Mouse (Mus musculus): ENCODE measurements around the gene AC124108.1. TPM values are rescaled to one million over a fixed set of nuclear protein-coding genes. Genes with fewer than 3 reads are reported as not detected.
"Not testable (repeated sequence)": the region's sequence is repeated elsewhere in the genome, so short reads cannot be mapped to it uniquely, and the experiment has no call there.

The AC124108.1 gene
- polyA plus RNA-seq, 1 experiment from 2014 or later: 0.45 TPM

DNA sequence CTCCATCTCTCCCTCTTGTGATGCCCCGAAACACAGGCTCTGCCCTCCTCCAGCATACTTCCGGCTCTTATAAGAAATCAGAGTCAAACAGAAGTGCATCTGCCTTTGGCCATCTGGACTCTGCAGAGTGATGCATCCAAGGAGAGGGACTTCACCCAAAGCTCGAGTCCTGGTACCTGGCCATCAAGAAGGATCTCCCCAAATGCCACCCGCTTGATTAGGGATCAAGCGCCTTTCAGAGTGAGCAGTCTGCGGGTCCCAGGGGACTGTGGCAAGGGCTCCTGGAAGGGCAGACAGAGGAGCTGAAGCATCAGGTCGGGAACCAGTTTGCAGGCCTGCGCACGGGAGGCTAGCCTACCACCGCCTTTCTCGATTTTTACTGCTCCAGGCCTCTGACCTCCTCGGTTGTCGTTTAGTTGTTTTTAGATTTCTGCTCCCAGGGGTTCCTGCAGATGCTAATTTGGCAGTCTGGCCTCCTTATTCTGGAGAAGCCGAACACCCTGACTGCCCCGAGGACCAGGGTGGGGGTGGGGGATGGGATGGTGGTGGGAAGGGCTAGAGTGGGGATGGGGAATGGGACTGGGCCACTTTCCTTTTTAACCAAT lies 38.1 kb upstream of the AC124108.1 start:
- Histone ChIP-seq H3K9me3 (no peaks in the 10 kb centered on the region), H3K9ac (replicated peaks) (no peak overlapping the region), H3K4me3 (replicated peaks) (no peak overlapping the region), H3K4me1 (replicated peaks) (peaks cover 12% of the 10 kb centered on the region), H3K27ac (no peak overlapping the region), H3K36me3 (no peaks in the 10 kb centered on the region), H3K27me3 (peaks cover 18% of the 10 kb centered on the region), H3K4me2 (no peak overlapping the region)
- 34% methylated on average over 15 of the region's 15 CpGs for WGBS
- no peak for ATAC-seq (ENCODE audit: insufficient number of reproducible peaks, insufficient read depth, low FRiP score, low TSS enrichment, low read depth)

DNA sequence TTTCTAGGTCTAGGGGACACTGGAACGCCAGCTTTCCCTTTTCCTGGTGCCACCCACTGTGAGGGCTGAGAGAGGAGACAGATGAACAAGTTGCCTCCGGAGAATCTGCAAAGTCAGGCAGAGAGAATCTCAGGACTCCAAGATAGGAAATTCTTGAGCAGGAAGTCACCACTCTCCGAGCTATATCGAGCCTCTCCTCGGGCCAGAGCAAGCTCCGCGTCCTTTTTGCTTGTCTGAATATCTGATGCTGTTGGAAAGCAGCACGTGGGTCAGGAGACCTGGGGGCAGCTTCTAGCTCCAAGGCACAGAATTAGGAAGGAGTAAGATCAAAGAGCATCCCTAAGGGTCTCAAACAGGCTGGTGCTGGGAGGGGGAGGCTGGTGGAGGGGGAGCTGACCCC lies 37.6 kb upstream of the AC124108.1 start:
- Histone ChIP-seq H3K9ac (replicated peaks) (no peak overlapping the region), H3K9me3 (no peaks in the 10 kb centered on the region), H3K36me3 (no peaks in the 10 kb centered on the region), H3K4me1 (replicated peaks) (peaks cover 15% of the 10 kb centered on the region), H3K27ac (no peak overlapping the region), H3K27me3 (peaks cover 23% of the 10 kb centered on the region), H3K4me2 (no peak overlapping the region), H3K4me3 (replicated peaks) (no peak overlapping the region)
- WGBS: 16% methylated on average over 8 of the region's 8 CpGs
- ATAC-seq (ENCODE audit: insufficient number of reproducible peaks, insufficient read depth, low FRiP score, low TSS enrichment, low read depth): no peak

DNA sequence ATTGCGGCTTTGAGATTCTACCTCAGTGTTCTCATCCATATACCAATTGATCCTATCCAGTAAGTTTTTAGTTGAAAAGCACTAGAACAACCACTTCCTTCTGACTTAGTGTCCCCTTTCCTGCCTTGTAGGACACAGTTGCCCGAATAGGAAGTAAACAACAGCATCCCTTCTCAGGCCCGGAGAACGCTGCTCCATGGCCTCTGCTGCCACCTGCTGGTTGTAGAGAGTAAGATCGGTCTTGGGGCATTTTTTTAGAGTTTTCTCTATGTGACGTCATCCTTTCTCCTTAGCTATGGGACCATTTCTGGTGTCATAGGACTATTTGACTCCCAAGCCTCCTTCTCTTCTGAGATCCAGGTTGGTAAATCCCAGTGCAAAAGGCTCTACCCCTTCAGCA lies 35.5 kb upstream of the AC124108.1 start:
- 10% methylated on average over 6 of the region's 6 CpGs for WGBS
- Histone ChIP-seq H3K9me3 (no peaks in the 10 kb centered on the region), H3K27ac (no peak overlapping the region), H3K4me3 (replicated peaks) (no peak overlapping the region), H3K27me3 (peaks cover 37% of the 10 kb centered on the region), H3K4me1 (replicated peaks) (peaks cover 17% of the 10 kb centered on the region), H3K36me3 (no peaks in the 10 kb centered on the region), H3K9ac (replicated peaks) (no peak overlapping the region), H3K4me2 (peak overlapping the region; percentile 22; the same call in 1 of the 2 replicates)
- no peak for ATAC-seq (ENCODE audit: insufficient number of reproducible peaks, insufficient read depth, low FRiP score, low TSS enrichment, low read depth)

DNA sequence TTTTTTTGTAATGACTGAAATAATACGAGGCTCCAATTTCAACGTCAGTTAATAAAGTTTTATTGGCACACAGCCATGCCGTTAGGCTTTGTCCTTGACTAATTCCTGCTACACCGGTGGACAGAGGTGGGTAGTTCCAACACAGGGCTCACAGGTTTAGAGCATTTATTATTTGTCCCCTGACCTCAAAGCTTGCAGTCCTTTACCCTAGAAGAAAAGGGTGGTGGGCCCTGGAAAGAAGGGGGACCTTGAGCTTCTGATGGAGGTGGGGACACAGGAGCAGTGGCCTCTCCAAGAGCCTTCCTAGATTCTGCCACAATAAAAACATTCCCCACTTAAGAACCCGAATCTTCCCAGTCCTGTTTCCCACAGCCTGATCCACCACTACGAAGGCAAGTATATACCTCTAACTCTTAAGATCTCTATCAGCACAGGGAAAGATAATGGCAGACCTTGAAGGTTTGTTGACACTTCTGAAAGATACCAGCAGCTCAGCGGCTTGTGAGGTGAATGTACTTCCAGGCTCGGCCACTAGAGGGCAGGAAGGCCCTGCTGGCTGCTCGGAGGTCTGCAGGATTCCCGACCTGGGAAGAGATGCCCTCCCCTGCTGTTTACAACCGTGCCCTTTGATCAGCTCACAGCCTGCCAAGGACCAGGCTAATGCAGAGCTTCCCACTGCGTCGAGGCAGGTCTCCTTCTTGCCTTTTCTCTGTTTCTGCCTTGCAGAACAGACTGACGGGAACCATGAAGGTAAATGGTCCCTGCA lies 34.1 kb upstream of the AC124108.1 start:
- 18% methylated on average over 14 of the region's 14 CpGs for WGBS
- peak; percentile 56; the same call in 1 of the 2 replicates for ATAC-seq (ENCODE audit: insufficient number of reproducible peaks, insufficient read depth, low FRiP score, low TSS enrichment, low read depth)
- H3K36me3 ChIP-seq: no peaks in the 10 kb centered on the region
- peak overlapping the region; percentile 47; the same call in 1 of the 2 replicates for H3K9ac ChIP-seq (replicated peaks)
- H3K4me1 ChIP-seq (replicated peaks): peaks cover 17% of the 10 kb centered on the region
- 0 out of 2 replicates have a peak overlapping the region, but pooled peaks have one; percentile 11 for H3K4me3 ChIP-seq (replicated peaks)
- peak overlapping the region; percentile 43 for H3K4me2 ChIP-seq
- peaks cover 42% of the 10 kb centered on the region for H3K27me3 ChIP-seq
- H3K9me3 ChIP-seq: no peaks in the 10 kb centered on the region
- no peak overlapping the region for H3K27ac ChIP-seq

DNA sequence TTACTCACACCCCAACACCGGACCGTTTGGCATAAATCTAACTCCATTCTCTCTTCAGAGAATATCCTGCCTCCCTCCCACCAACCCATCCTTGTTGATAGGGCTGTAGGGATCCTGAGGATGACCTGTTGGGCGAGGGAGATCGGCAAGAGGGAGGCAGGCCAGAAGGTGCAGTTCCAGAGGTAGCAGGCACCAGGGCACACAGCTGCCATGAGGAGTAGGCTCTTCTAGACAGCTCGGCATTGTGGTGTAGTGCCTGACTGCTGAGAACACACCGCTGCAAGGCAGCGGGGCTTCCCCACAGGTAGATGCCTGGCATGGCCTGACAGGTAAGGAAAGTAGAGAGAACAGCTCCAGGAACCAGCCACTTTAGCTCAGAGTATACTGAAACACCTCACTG lies 33.4 kb upstream of the AC124108.1 start:
- Histone ChIP-seq H3K27ac (no peak overlapping the region), H3K4me3 (replicated peaks) (no peak overlapping the region), H3K36me3 (no peaks in the 10 kb centered on the region), H3K27me3 (peaks cover 43% of the 10 kb centered on the region), H3K9me3 (no peaks in the 10 kb centered on the region), H3K4me1 (replicated peaks) (peaks cover 17% of the 10 kb centered on the region), H3K9ac (replicated peaks) (peak overlapping the region; percentile 47; the same call in 1 of the 2 replicates), H3K4me2 (peak overlapping the region; percentile 43)
- ATAC-seq (ENCODE audit: insufficient number of reproducible peaks, insufficient read depth, low FRiP score, low TSS enrichment, low read depth): no peak
- 14% methylated on average over 7 of the region's 7 CpGs for WGBS

DNA sequence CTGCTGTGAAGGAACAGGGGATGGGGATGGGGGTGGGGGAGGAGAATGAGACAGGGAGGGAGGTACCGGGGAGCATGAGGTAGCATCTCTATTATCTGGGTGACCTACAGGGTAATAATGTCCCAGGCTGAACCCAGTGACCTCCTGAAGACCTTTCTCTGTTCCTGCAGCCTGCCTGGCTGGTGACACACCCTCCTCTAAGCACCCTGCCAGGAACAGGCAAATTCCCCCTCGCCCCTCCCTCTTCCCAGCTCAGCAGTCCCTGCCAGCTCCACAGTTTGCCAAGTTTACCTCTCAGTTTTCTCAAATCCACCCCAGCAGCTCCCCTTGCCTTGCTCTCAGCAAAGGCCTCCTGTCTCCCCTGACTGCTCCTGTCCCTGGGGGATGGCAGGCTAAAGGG lies 32.5 kb upstream of the AC124108.1 start:
- Histone ChIP-seq H3K27ac (no peak overlapping the region), H3K4me2 (no peak overlapping the region), H3K9me3 (no peaks in the 10 kb centered on the region), H3K4me1 (replicated peaks) (peaks cover 13% of the 10 kb centered on the region), H3K4me3 (replicated peaks) (no peak overlapping the region), H3K9ac (replicated peaks) (no peak overlapping the region), H3K36me3 (no peaks in the 10 kb centered on the region), H3K27me3 (peaks cover 49% of the 10 kb centered on the region)
- WGBS: 9% methylated on average over 2 of the region's 2 CpGs
- ATAC-seq (ENCODE audit: insufficient number of reproducible peaks, insufficient read depth, low FRiP score, low TSS enrichment, low read depth): no peak

DNA sequence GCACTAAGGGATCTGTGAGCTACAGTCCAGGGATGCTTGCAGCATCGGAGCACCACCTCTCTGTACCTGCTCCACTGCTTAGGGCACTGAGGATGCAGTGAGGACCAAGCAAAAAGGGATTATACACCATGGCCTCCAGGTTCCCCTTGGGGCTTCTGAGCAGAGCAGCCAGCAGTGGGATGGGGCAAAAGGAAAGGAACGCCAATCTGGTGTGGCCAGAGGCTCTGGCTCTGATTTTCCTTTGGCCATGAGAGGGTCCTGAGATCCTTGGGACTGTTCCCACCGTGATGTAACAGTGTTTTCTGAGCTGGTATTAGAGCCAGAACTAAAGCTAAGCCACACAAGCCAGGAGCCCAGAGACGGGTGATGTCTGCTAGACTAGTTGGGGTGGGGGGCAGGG lies 31.6 kb upstream of the AC124108.1 start:
- no peak overlapping the region for H3K9ac ChIP-seq (replicated peaks)
- no peak overlapping the region for H3K4me2 ChIP-seq
- H3K4me3 ChIP-seq (replicated peaks): no peak overlapping the region
- H3K4me1 ChIP-seq (replicated peaks): peaks cover 13% of the 10 kb centered on the region
- no peak for ATAC-seq (ENCODE audit: insufficient number of reproducible peaks, insufficient read depth, low FRiP score, low TSS enrichment, low read depth)
- no peak overlapping the region for H3K27ac ChIP-seq
- H3K27me3 ChIP-seq: peaks cover 55% of the 10 kb centered on the region
- 60% methylated on average over 4 of the region's 4 CpGs for WGBS
- no peaks in the 10 kb centered on the region for H3K36me3 ChIP-seq
- H3K9me3 ChIP-seq: no peaks in the 10 kb centered on the region

DNA sequence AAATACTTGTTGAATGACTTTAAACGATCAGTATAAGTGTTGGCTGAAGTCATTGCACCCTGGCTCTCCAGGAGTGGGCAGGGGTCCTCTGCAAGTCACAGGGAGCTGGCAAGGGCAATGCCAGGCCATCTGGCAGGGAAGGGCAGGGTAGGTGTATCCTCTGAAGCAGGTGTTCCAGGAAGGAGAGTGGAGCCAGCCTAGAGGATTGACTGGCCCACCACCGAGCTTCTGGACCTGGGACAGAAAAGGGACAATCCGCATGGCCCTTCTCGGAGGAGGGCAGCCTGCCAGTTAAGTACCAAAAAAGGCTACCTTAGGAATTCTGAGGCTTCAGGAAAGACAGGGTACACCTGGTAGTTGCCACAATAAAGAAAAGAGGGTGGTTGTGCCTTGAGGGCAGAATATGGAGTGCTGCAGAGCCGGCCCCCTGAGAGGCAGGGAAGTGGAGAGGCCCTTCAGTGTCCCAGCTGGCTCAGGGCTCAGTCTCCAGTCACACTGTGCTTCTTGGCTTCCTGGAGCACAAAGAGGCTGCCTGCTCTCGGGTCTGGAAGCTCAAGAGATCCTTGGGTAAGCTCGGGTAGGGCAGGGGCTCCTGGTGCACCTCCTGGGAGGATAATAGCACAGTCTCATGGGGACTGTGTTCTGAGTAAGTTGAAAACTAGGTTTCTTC lies 29.9 kb upstream of the AC124108.1 start:
- Histone ChIP-seq H3K27me3 (peaks cover 61% of the 10 kb centered on the region), H3K4me2 (no peak overlapping the region), H3K4me1 (replicated peaks) (peaks cover 13% of the 10 kb centered on the region), H3K27ac (no peak overlapping the region), H3K4me3 (replicated peaks) (no peak overlapping the region), H3K9ac (replicated peaks) (no peak overlapping the region), H3K9me3 (no peaks in the 10 kb centered on the region), H3K36me3 (no peaks in the 10 kb centered on the region)
- ATAC-seq (ENCODE audit: insufficient number of reproducible peaks, insufficient read depth, low FRiP score, low TSS enrichment, low read depth): no peak
- WGBS: 58% methylated on average over 7 of the region's 7 CpGs

DNA sequence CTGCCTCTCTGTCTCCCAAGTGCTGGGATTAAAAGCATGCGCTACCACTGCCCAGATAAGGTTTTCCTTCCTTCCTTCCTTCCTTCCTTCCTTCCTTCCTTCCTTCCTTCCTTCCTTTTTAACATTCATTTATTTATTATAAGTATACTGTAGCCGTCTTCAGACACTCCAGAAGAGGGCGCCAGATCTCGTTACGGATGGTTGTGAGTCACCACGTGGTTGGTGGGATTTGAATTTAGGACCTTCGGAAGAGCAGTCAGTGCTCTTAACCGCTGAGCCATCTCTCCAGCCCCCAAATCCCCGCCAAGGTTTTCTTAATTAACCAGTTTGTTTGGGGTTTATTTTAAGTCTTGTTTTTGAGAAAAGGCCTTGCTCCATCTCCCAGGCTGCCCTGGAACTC lies 28.6 kb upstream of the AC124108.1 start:
- H3K9me3 ChIP-seq; H3K4me2 ChIP-seq; H3K27ac ChIP-seq; H3K9ac ChIP-seq (replicated peaks); H3K36me3 ChIP-seq; ATAC-seq (ENCODE audit: insufficient number of reproducible peaks, insufficient read depth, low FRiP score, low TSS enrichment, low read depth); H3K4me3 ChIP-seq (replicated peaks): not testable (repeated sequence)
- Histone ChIP-seq H3K27me3 (peaks cover 63% of the 10 kb centered on the region), H3K4me1 (replicated peaks) (peaks cover 12% of the 10 kb centered on the region)
- WGBS: 55% methylated on average over 9 of the region's 9 CpGs

DNA sequence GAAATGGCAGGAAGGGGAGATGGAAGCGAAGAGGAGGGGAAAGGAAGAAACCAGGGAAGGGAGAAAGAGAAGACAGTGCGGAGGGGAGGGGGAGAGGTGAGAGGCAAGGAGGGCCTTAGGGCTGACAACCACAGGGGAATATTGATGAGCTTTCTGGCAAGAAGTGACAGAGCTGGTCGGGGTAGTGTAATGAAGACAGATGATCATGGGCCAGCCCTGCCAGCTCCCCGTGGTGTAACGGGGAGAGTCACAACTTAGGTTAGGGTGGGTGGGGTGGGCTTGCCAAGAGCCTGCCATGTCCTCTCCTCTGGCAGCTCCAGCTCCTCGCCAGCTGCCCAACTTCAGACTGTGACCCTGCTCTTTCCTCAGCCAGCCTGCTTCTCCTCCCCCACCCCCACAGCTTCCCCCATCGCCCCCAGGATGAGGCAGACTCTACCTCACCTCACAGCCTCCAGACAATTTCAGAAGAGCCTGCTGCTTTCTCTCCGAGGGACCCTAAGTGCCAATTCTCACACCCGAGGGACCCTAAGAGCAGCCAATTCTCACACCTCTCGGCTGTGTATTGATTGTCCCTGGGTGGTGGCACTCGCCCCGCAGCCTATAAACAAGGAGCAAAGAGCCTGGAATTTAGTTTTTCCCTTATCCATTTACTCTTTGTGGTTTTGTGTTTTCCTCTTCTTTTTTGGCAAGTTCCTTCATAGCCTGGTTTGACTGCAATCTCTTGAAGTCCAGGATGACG lies 26.3 kb upstream of the AC124108.1 start:
- peaks cover 52% of the 10 kb centered on the region for H3K27me3 ChIP-seq
- H3K36me3 ChIP-seq: no peaks in the 10 kb centered on the region

DNA sequence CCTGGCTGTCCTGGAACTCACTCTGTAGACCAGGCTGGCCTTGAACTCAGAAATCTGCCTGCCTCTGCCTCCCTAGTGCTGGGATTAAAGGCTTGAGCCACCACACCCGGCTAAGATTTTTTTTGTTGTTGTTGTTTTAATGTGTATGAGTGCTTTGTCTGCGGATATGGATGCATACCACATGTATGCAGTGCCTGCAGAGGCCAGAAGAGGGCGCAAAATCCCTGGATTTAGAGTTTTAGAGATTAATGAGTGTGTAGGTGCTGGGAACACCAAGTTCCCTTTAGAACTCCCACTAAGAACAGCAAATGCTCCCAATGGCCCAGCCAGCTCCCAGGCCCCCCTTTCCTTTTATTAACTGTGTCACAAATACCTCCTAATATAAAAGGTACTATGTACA lies 25.4 kb upstream of the AC124108.1 start:
- no peak for ATAC-seq (ENCODE audit: insufficient number of reproducible peaks, insufficient read depth, low FRiP score, low TSS enrichment, low read depth)
- peaks cover 48% of the 10 kb centered on the region for H3K27me3 ChIP-seq

More for the DNA sequence above, 26.3 kb upstream of the AC124108.1 start:
- no peak for ATAC-seq (ENCODE audit: insufficient number of reproducible peaks, insufficient read depth, low FRiP score, low TSS enrichment, low read depth)
- Histone ChIP-seq H3K4me3 (replicated peaks) (no peak overlapping the region), H3K9me3 (no peaks in the 10 kb centered on the region), H3K4me2 (no peak overlapping the region), H3K27ac (no peak overlapping the region), H3K4me1 (replicated peaks) (peaks cover 11% of the 10 kb centered on the region), H3K9ac (replicated peaks) (no peak overlapping the region)
- 9% methylated on average over 13 of the region's 13 CpGs for WGBS

More for the DNA sequence above, 25.4 kb upstream of the AC124108.1 start:
- Histone ChIP-seq H3K9me3 (no peaks in the 10 kb centered on the region), H3K9ac (replicated peaks) (no peak overlapping the region), H3K4me3 (replicated peaks) (no peak overlapping the region), H3K4me1 (replicated peaks) (peaks cover 16% of the 10 kb centered on the region), H3K27ac (no peak overlapping the region), H3K36me3 (no peaks in the 10 kb centered on the region), H3K4me2 (no peak overlapping the region)
- WGBS: 64% methylated on average over 3 of the region's 3 CpGs

All from limb, embryonic 12.5 days (tissue).